Mouse (Mus musculus): Measurements from ENCODE around the gene Mast3.

GRCm38 (mm10) chr8:70851837-70852236, 47.0 kb upstream of the Mast3 start:
- TF ChIP-seq TAL1 (IDR thresholded peaks at IDR 0.05; ENCODE audit: low read length), result no peak
- TF ChIP-seq GATA1 (IDR thresholded peaks at IDR 0.05; ENCODE audit: low read length), result no peak

All from erythroblast, embryonic 14.5 days (primary cell).